Mouse (Mus musculus) G1E (cell line): ENCODE data around the gene Ackr2.

Experiments used
- CTCF ChIP-seq: IDR thresholded peaks from 2 replicates; pipeline ENCODE4 v1.5.1; 2012; ENCODE audit warnings: low read depth, low read length, inconsistent platforms, mixed read lengths
- GATA1 ChIP-seq: IDR thresholded peaks from 2 replicates; pipeline ENCODE4 v1.6.1; 2012; ENCODE audit warnings: borderline replicate concordance, low read length, inconsistent platforms, mixed read lengths
- GATA2 ChIP-seq: IDR thresholded peaks from 2 replicates; pipeline ENCODE4 v1.6.1; 2012; ENCODE audit warnings: low read depth, low read length, inconsistent platforms, borderline replicate concordance
- POLR2AphosphoS5 ChIP-seq: IDR thresholded peaks from 2 replicates; pipeline ENCODE4 v1.6.1; 2012; ENCODE audit warnings: low read depth, low read length, inconsistent platforms; ENCODE audit not compliant: insufficient replicate concordance
- TAL1 ChIP-seq: conservative IDR thresholded peaks from 2 replicates; pipeline ENCODE4 v1.6.1; 2012; ENCODE audit warnings: low read depth, low read length, inconsistent platforms, mixed read lengths

- no peak for TF ChIP-seq TAL1
- no peak for TF ChIP-seq CTCF
- no peak for TF ChIP-seq POLR2AphosphoS5
- TF ChIP-seq GATA1, result no peak
- TF ChIP-seq GATA2, result no peak
Measured at GRCm38 (mm10) chr9:121924901-121925560, 26.9 kb downstream of the Ackr2 start.
